Mouse (Mus musculus): ENCODE results near the gene Hnrnph3. TPM values are rescaled to one million over a fixed set of nuclear protein-coding genes. Genes with fewer than 3 reads are reported as not detected.

Gene Hnrnph3
- polyA plus RNA-seq, 1 experiment, result 83.8 TPM

DNA sequence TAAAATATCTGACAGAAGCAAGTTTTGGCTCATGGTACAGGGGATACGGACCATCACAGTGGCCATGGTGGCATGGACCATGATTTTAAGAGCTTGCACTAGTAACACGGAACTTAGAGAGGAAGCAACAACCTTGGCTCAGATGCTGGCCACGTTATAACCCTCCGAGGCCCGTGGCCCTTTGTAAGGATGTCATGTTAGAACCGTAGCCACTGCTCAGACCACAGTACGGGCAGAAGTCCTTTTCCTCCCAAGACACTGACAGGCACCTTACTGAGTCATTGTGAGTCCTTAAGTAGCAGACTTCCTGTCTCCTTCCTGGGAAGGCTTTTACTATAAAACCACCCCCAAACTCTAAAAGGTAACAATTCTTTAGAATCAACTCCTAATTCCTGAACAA, 27.2 kb upstream of the Hnrnph3 start:
- no peak overlapping the region for H3K27ac ChIP-seq (ENCODE audit: control insufficient read depth, insufficient read depth, low read depth, low read length)
- no peaks in the 10 kb centered on the region for H3K36me3 ChIP-seq (ENCODE audit: control insufficient read depth, insufficient read depth, low read length)
- TF ChIP-seq POLR2A (IDR thresholded peaks at IDR 0.05; ENCODE audit: control insufficient read depth, low read depth, low read length) (no peak), CTCF (IDR thresholded peaks at IDR 0.05; ENCODE audit: control insufficient read depth, insufficient read depth, insufficient replicate concordance, low read depth, low read length) (no peak)
- H3K4me1 ChIP-seq (ENCODE audit: control insufficient read depth, insufficient read depth, low read length), result no peaks in the 10 kb centered on the region
- no peaks in the 10 kb centered on the region for H3K27me3 ChIP-seq (ENCODE audit: control insufficient read depth, insufficient read depth, low read length)
- H3K4me3 ChIP-seq (ENCODE audit: control insufficient read depth, low read depth, low read length), result no peak overlapping the region

DNA sequence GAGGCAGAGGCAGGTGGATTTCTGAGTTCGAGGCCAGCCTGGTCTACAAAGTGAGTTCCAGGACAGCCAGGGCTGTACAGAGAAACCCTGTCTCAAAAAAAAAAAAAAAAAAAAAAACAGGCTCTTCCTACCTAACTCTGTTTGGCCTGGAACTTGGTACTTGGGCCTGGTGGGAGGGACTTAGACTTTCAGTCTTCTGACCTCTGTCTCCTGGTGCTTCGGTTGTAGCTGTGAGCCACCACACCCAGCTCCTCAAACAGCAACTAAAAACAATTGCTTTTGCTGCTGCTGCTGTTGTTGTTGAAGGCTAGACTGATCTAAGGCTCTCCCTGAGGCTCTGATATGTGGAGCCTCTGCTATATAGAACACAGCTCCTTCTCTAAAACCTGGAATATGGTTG, 25.1 kb upstream of the Hnrnph3 start:
- no peaks in the 10 kb centered on the region for H3K4me1 ChIP-seq (ENCODE audit: control insufficient read depth, insufficient read depth, low read length)

DNA sequence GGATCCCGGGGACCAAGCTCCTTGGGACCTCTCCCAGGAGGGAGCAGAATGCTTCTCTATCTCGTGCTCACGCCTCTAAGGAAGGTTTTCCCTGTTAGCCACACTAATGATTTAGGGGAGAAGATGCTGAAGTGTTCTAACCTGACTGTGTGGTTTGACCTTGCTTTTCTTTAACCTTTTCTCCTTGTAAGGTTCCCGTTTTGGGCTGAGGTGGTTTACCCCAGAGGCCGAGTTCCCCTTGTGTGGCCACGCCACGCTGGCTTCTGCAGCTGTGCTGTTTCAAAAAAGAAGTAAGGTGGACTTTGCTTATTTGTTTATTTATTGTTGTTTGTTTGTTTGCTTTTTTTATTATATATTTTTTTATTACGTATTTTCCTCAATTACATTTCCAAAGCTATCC, 23.7 kb upstream of the Hnrnph3 start:
- Histone ChIP-seq H3K36me3 (ENCODE audit: control insufficient read depth, insufficient read depth, low read length) (no peaks in the 10 kb centered on the region), H3K27ac (ENCODE audit: control insufficient read depth, insufficient read depth, low read depth, low read length) (no peak overlapping the region), H3K4me1 (ENCODE audit: control insufficient read depth, insufficient read depth, low read length) (no peaks in the 10 kb centered on the region), H3K27me3 (ENCODE audit: control insufficient read depth, insufficient read depth, low read length) (no peaks in the 10 kb centered on the region), H3K4me3 (ENCODE audit: control insufficient read depth, low read depth, low read length) (no peak overlapping the region)
- TF ChIP-seq CTCF (IDR thresholded peaks at IDR 0.05; ENCODE audit: control insufficient read depth, insufficient read depth, insufficient replicate concordance, low read depth, low read length) (no peak), POLR2A (IDR thresholded peaks at IDR 0.05; ENCODE audit: control insufficient read depth, low read depth, low read length) (no peak)

More for the DNA sequence above, 25.1 kb upstream of the Hnrnph3 start:
- Histone ChIP-seq H3K27me3 (ENCODE audit: control insufficient read depth, insufficient read depth, low read length) (no peaks in the 10 kb centered on the region), H3K27ac (ENCODE audit: control insufficient read depth, insufficient read depth, low read depth, low read length) (no peak overlapping the region), H3K4me3 (ENCODE audit: control insufficient read depth, low read depth, low read length) (no peak overlapping the region), H3K36me3 (ENCODE audit: control insufficient read depth, insufficient read depth, low read length) (no peaks in the 10 kb centered on the region)
- no peak for TF ChIP-seq POLR2A (IDR thresholded peaks at IDR 0.05; ENCODE audit: control insufficient read depth, low read depth, low read length)
- no peak for TF ChIP-seq CTCF (IDR thresholded peaks at IDR 0.05; ENCODE audit: control insufficient read depth, insufficient read depth, insufficient replicate concordance, low read depth, low read length)

DNA sequence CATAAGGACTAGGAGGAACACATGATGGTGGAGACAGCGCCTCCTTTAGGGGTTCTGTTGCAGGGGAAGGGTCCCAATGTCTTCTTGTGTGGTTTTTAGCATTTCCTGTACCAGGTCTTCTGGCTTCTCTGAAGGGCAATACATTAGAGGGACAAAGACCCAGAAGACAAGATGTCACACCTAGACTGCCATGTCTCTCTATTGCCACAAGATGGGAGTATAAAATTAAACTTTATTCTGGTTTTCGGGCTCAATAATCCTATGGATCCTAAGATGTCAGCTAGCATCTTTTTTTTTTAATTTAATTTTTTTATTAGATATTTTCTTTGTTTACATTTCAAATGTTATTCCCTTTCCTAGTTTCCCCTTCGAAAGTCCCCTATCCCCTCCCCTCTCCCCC, 19.1 kb upstream of the Hnrnph3 start:
- no peaks in the 10 kb centered on the region for H3K36me3 ChIP-seq (ENCODE audit: control insufficient read depth, insufficient read depth, low read length)
- H3K27me3 ChIP-seq (ENCODE audit: control insufficient read depth, insufficient read depth, low read length), result no peaks in the 10 kb centered on the region
- no peak overlapping the region for H3K27ac ChIP-seq (ENCODE audit: control insufficient read depth, insufficient read depth, low read depth, low read length)
- TF ChIP-seq CTCF (IDR thresholded peaks at IDR 0.05; ENCODE audit: control insufficient read depth, insufficient read depth, insufficient replicate concordance, low read depth, low read length) (no peak), POLR2A (IDR thresholded peaks at IDR 0.05; ENCODE audit: control insufficient read depth, low read depth, low read length) (no peak)
- H3K4me3 ChIP-seq (ENCODE audit: control insufficient read depth, low read depth, low read length), result no peak overlapping the region
- no peaks in the 10 kb centered on the region for H3K4me1 ChIP-seq (ENCODE audit: control insufficient read depth, insufficient read depth, low read length)

DNA sequence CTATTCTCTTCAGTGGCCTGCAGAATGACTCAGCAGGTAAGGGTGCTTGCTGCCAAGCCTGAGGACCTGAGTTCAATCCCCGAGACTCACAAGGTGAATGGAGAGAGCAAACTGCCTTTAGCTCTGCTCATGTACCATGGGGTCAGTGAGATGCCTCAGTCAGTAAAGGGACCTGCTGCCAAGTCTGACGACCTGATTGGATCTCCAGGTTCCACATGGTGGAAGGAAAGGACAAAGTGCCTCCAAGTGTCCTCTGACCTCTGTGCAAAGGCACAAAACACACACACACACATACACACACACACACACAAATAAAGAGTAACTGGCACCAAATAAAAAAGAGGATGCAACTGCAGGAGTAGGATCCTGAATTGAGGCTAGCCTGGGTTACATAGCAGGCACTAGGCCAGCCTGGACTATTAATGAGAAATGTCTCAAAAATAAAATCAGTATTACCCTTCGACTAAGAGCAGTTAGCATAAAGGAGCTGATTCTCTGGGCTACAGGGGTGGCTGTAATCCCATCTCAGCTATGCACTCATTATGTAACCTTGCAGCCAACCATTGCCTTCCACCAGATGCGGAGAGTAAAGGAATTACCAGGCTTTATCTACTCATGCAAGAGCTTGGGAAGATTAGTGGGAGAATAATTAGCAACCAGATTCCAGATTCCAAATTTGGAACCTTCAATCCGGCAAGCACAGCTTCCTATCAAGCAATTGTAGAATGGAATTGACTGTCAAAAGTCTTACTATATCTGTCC, 16.0 kb upstream of the Hnrnph3 start:
- TF ChIP-seq CTCF (IDR thresholded peaks at IDR 0.05; ENCODE audit: control insufficient read depth, insufficient read depth, insufficient replicate concordance, low read depth, low read length) (no peak), POLR2A (IDR thresholded peaks at IDR 0.05; ENCODE audit: control insufficient read depth, low read depth, low read length) (no peak)
- Histone ChIP-seq H3K27ac (ENCODE audit: control insufficient read depth, insufficient read depth, low read depth, low read length) (no peak overlapping the region), H3K4me1 (ENCODE audit: control insufficient read depth, insufficient read depth, low read length) (no peaks in the 10 kb centered on the region), H3K36me3 (ENCODE audit: control insufficient read depth, insufficient read depth, low read length) (no peaks in the 10 kb centered on the region), H3K27me3 (ENCODE audit: control insufficient read depth, insufficient read depth, low read length) (no peaks in the 10 kb centered on the region), H3K4me3 (ENCODE audit: control insufficient read depth, low read depth, low read length) (no peak overlapping the region)

DNA sequence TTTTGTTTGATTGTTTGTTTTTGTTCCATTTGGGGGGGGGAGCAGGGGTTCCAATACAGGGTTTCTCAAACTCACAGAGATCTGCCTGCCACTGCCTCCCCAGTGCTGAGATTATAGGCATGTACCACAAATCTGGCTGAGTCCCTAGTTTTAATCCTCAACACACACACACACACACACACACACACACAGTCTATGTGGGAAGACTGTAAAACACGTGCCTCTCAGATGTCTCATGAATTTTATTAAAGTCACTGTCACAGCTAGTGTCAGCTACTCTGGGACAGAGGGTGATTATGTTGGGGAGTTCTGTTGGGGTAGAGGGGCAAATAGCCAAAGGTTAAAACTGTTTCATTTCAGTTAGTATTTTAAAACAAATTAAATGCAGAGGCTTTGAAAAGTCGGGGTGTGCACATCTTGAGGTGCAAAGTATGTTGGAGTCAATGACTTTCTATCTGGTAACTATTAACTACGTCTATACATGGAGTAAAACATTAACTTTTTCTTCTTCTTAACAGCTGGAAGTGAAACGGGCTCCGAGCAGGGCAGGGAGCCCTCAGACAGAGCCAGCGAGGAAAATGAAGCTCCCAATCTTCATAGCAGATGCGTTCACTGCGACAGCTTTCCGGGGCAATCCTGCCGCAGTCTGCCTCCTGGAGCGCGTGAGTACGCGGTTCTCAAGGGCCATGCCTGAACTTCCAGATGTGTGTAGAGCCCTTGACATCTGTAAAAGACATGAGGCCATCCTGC, 14.7 kb upstream of the Hnrnph3 start:
- Histone ChIP-seq H3K4me3 (ENCODE audit: control insufficient read depth, low read depth, low read length) (no peak overlapping the region), H3K36me3 (ENCODE audit: control insufficient read depth, insufficient read depth, low read length) (no peaks in the 10 kb centered on the region), H3K27me3 (ENCODE audit: control insufficient read depth, insufficient read depth, low read length) (no peaks in the 10 kb centered on the region), H3K4me1 (ENCODE audit: control insufficient read depth, insufficient read depth, low read length) (no peaks in the 10 kb centered on the region), H3K27ac (ENCODE audit: control insufficient read depth, insufficient read depth, low read depth, low read length) (no peak overlapping the region)
- TF ChIP-seq POLR2A (IDR thresholded peaks at IDR 0.05; ENCODE audit: control insufficient read depth, low read depth, low read length) (no peak), CTCF (IDR thresholded peaks at IDR 0.05; ENCODE audit: control insufficient read depth, insufficient read depth, insufficient replicate concordance, low read depth, low read length) (no peak)

DNA sequence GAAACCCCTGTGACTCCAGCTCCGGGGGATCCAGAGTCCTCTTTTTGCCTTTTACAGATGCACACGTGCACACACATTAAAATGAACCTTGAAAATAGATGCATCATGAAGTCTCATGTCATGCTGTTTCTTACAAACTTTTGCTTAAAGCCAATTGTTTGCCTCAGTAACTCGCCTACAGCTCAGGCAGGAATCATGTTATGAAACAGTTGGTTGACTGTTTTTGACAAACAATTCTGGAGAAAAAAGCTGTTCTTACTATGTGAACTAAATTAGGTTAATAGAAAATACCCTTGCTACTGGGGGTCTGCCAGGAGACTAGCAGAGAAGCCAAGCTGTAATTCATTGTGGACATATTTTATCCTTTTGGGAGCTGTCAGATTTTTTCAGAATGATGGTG, 8.9 kb upstream of the Hnrnph3 start:
- no peaks in the 10 kb centered on the region for H3K36me3 ChIP-seq (ENCODE audit: control insufficient read depth, insufficient read depth, low read length)
- TF ChIP-seq POLR2A (IDR thresholded peaks at IDR 0.05; ENCODE audit: control insufficient read depth, low read depth, low read length), result no peak
- no peak for TF ChIP-seq CTCF (IDR thresholded peaks at IDR 0.05; ENCODE audit: control insufficient read depth, insufficient read depth, insufficient replicate concordance, low read depth, low read length)
- H3K27ac ChIP-seq (ENCODE audit: control insufficient read depth, insufficient read depth, low read depth, low read length), result no peak overlapping the region
- H3K27me3 ChIP-seq (ENCODE audit: control insufficient read depth, insufficient read depth, low read length), result no peaks in the 10 kb centered on the region
- no peak overlapping the region for H3K4me3 ChIP-seq (ENCODE audit: control insufficient read depth, low read depth, low read length)
- peaks cover 6% of the 10 kb centered on the region for H3K4me1 ChIP-seq (ENCODE audit: control insufficient read depth, insufficient read depth, low read length)
